Mouse (Mus musculus) megakaryocyte, adult 5-6 weeks (primary cell): ENCODE results near the gene Arpp19. TPM values are rescaled to one million over a fixed set of nuclear protein-coding genes. Genes with fewer than 3 reads are reported as not detected.

ENCODE experiments used
- ATAC-seq: 2 replicates; pipeline ENCODE4 v1.8.0; 2016; ENCODE audit warnings: mild to moderate bottlenecking, inconsistent platforms; ENCODE audit not compliant: poor library complexity, severe bottlenecking
- total RNA-seq, 2 experiments: library from RNA; stranded (forward) in 1 of 2; stranded (reverse) in 1 of 2; fragments of 153-499, 151-499 nt in 1 of 2; fragments of 221-1000, 200-1000 nt in 1 of 2; gene quantifications; 2 replicates each; pipeline versions ENCODE4 v1.2.3 to v1.2.4; 2015 to 2017

Arpp19 gene
- total RNA-seq, 2 experiments from 2014 or later: 114 to 134 TPM

DNA sequence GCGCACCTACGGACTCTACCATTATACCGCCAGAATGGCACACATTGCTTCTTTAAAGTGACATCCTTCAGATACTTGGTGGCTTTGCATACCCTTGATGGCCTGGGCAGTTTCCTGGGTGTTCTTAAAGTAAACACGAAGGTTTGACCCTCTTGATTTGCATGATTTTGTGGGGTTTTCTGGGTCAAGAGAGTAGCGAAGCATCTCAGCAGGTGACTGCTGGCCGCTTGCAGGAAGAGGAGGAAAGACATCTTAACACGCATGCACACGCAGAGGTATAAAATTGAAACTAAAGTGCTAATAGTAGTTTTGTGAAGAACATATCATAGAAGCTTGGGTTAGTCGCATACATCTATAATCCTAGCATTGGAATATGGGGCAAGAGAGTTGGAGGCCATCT, 61.5 kb downstream of the Arpp19 start:
- ATAC-seq: no peak

DNA sequence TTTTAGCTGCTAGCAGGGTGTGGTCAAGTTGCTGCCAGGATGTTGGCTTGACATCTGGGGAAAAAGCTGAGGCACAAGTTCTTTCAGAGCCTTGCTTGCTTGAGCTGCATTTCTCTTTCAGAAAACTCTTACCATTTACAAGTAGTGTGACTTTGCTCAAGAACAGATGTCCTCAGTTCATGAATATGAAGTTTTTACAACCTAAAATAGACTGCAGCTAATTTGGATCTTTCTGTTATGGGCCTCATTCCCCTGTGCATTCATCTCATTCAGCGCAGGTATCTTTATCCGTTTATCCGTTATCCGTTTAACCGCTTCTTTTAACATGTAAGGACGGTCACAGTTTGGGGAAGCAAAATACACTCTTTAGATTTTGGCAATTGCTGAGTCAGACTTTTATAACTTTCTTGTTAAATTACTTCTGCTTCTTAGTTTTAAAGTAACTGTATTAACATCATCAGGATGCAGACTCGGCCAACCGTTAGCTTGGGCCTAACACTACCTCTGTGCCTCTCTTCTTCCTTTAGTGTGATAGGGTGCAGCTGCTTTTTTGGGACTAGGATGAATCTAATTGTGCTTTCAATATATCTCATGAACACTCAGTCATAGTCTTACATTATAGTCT, 62.9 kb downstream of the Arpp19 start:
- ATAC-seq: peak; percentile 83

DNA sequence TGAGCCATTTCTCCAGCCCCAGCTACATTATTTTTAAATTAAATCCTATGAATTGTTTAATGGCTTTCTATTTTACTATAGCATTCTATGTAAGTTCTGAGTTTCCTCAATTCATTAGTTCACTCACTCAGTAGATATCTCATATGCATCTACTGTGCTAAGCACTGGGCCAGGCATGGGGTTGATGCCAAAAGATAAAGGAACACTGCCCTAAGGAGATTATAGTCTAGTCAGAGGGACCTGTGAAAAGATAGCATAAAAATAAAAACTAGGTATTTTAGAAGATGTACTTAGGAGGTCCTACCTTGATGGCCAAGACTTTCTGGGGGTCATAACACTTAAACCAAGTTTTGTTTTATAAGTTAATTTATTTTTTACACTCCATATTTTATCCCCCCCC, 64.7 kb downstream of the Arpp19 start:
- no peak for ATAC-seq

Other genes with a start within 250 kb of the Arpp19 start
- not detected in 2 replicates for gene Onecut1, start 175.7 kb upstream of the Arpp19 start, total RNA-seq (2015)
- gene Onecut1, start 175.7 kb upstream of the Arpp19 start, total RNA-seq (2017): not detected in 2 replicates
- gene Fam214a, start 84.7 kb upstream of the Arpp19 start, total RNA-seq (2015): 11.8 and 14.1 TPM in 2 replicates
- 9.3 and 10.5 TPM in 2 replicates for gene Fam214a, start 84.7 kb upstream of the Arpp19 start, total RNA-seq (2017)
- gene Myo5a, start 33.4 kb downstream of the Arpp19 start, total RNA-seq (2015): 119 and 122 TPM in 2 replicates
- 168 and 226 TPM in 2 replicates for gene Myo5a, start 33.4 kb downstream of the Arpp19 start, total RNA-seq (2017)
- not detected in 2 replicates for gene Myo5c, start 194.4 kb downstream of the Arpp19 start, total RNA-seq (2015)
- gene Myo5c, start 194.4 kb downstream of the Arpp19 start, total RNA-seq (2017): not detected in 2 replicates